In the genomic region with DNA sequence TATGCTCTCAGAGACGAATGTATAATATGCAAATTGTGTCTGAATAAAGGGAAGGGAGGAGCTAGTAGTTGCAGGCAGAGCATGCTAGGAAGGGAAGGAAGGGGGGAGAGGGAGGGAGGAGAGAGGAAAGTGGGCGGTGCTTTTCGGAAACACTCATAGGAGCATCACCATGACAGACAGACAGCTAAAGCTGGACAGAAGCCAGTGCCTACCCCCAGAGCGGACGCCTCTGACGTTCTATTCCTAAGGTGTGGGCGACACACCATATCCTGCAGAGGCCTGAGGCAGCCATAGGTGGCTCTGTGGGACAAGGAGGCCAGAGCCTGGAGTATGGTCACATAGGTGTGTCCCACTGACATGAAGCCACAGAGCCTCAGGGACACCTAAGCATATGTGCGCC, we compare ENCODE assay signal across 8 mouse cellular contexts. TPM values are rescaled to one million over a fixed set of nuclear protein-coding genes. Genes with fewer than 3 reads are reported as not detected.
DNase-seq lines count a peak whose midpoint lies in the region; ATAC-seq lines count a peak whose summit lies in the region.

No protein-coding gene starts in this region.

- 0 out of 2 replicates have a peak overlapping the region, but pooled peaks have one; percentile 4 for H3K27ac ChIP-seq in kidney, embryonic 15.5 days
- H3K27ac ChIP-seq in brown adipose tissue, adult 24 weeks (replicated peaks; ENCODE audit: low read depth, low read length) = peak overlapping the region; percentile 83

- no peaks in the 10 kb centered on the region for H3K36me3 ChIP-seq in kidney, embryonic 15.5 days

- WGBS in kidney, embryonic 15.5 days = 65% methylated on average over 8 of the region's 8 CpGs

- no peaks in the 10 kb centered on the region for H3K9me3 ChIP-seq in kidney, embryonic 15.5 days (replicated peaks)

- no peak overlapping the region for H3K4me2 ChIP-seq in kidney, embryonic 15.5 days

- H3K9ac ChIP-seq in kidney, embryonic 15.5 days = no peak overlapping the region

- peaks cover 30% of the 10 kb centered on the region for H3K4me1 ChIP-seq in kidney, embryonic 15.5 days
- H3K4me1 ChIP-seq in brown adipose tissue, adult 24 weeks (ENCODE audit: control insufficient read depth, insufficient read depth, insufficient read length, low read length) = peaks cover 25% of the 10 kb centered on the region

- no peaks in the 10 kb centered on the region for H3K27me3 ChIP-seq in kidney, embryonic 15.5 days

- no peak for ATAC-seq in kidney, embryonic 15.5 days (replicated peaks; ENCODE audit: low FRiP score)

- H3K4me3 ChIP-seq in kidney, embryonic 15.5 days (replicated peaks) = no peak overlapping the region
- no peak overlapping the region for H3K4me3 ChIP-seq in brown adipose tissue, adult 24 weeks (ENCODE audit: insufficient read depth, low read depth, low read length)

- peak; percentile 71 for DNase-seq in cerebellum, adult 9-11 months
- no peak for DNase-seq in cerebellum, postnatal 4 days (ENCODE audit: low spot score in 2 of 2)
- DNase-seq in kidney, adult 18-20 months = no peak
- peak; percentile 60 to 69 for DNase-seq in lung, postnatal 4 days
- no peak for DNase-seq in adrenal gland, postnatal 10 days
- no peak for DNase-seq in c-Kit-positive CD71-positive TER-119-positive erythroid progenitor cells, embryonic 14.5 days (ENCODE audit: low spot score)

RNA-seq across cellular contexts. Expression of gene Aatk, which starts 6.5 kb away (rescaled TPM):
- 2.4 and 3.2 TPM in 2 replicates for polyA plus RNA-seq in kidney, embryonic 15.5 days (2015; fragmentation: Nextera tagmentation; extraction: Ambion mirVana)
- polyA plus RNA-seq in brown adipose tissue, adult 24 weeks (2012; ENCODE audit: insufficient read depth, insufficient read length, missing spikeins) = 6.7 and 12.0 TPM in 2 replicates
- total RNA-seq in adrenal gland, postnatal 10 days (2021) = 10 to 100 TPM; 16.3 to 23.5 TPM

RNA-seq across cellular contexts. Expression of gene Cep131, which starts 46.2 kb away (rescaled TPM):
- polyA plus RNA-seq in kidney, embryonic 15.5 days (2015; fragmentation: Nextera tagmentation; extraction: Ambion mirVana) = 23.7 and 27.7 TPM in 2 replicates
- 1.9 and 3.0 TPM in 2 replicates for polyA plus RNA-seq in brown adipose tissue, adult 24 weeks (2012; ENCODE audit: insufficient read depth, insufficient read length, missing spikeins)
- 10 to 100 TPM; 52.2 to 87.4 TPM for total RNA-seq in adrenal gland, postnatal 10 days (2021)

RNA-seq across cellular contexts. Expression of gene Tepsin, which starts 58.1 kb away (rescaled TPM):
- polyA plus RNA-seq in kidney, embryonic 15.5 days (2015; fragmentation: Nextera tagmentation; extraction: Ambion mirVana) = 19.5 and 22.4 TPM in 2 replicates
- 3.7 and 4.8 TPM in 2 replicates for polyA plus RNA-seq in brown adipose tissue, adult 24 weeks (2012; ENCODE audit: insufficient read depth, insufficient read length, missing spikeins)
- 10 to 100 TPM in 1 of 2 experiments, 1 to 10 TPM in 1; 9.0 to 13.2 TPM for total RNA-seq in adrenal gland, postnatal 10 days (2021)

RNA-seq across cellular contexts. Expression of gene Ndufaf8, which starts 58.3 kb away (rescaled TPM):
- polyA plus RNA-seq in kidney, embryonic 15.5 days (2015; fragmentation: Nextera tagmentation; extraction: Ambion mirVana) = 83.0 and 90.1 TPM in 2 replicates
- polyA plus RNA-seq in brown adipose tissue, adult 24 weeks (2012; ENCODE audit: insufficient read depth, insufficient read length, missing spikeins) = 84.1 and 118 TPM in 2 replicates
- 10 to 100 TPM; 53.1 to 53.9 TPM for total RNA-seq in adrenal gland, postnatal 10 days (2021)

Comparison
In these comparisons a context has a peak if more than half of its experiments do, and no peak if none do; other contexts are left out.
1. DNase-seq: peak in cerebellum, adult 9-11 months (single experiment) and lung, postnatal 4 days (2 of 2); none in cerebellum, postnatal 4 days (0 of 2), kidney, adult 18-20 months (single experiment), adrenal gland, postnatal 10 days (single experiment) and c-Kit-positive CD71-positive TER-119-positive erythroid progenitor cells, embryonic 14.5 days (single experiment).